Mouse (Mus musculus) adrenal gland, adult (tissue): ENCODE data around the gene Spata2.

Experiments
- DNase-seq, 2 experiments: peaks; one replicate each; pipeline ENCODE4 v3.0.0; 2022 to 2023; ENCODE audit warnings: low spot score in 1 of 2; ENCODE audit not compliant: inconsistent age in 2 of 2

The Spata2 gene

DNA sequence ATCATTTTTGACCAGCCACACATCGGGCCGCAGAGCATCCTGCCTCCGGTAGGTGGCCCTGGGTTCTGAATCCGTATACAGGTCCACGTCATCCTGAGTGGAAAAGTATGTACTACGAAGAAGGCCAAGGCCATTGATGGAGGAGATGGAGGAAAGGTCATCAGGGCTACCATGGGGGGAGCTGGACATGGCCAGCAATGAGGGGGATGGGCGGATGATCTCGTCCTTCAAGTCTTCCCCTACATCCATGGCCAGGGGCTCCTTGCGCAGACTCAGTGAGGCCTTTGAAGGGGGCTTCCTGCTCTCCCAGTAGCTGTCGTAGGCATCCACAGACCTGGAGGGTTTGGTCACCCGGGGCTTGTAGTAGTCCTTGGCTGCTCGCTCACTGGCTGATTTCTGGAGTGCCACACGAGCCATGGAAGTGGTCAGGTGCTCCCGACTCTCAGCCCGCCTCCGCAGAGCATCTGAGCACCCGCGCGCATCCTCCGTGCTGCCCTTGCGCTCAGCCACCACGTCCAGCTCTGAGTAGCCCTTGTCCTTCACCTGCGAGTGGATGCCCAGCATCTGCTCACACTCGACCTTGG, 8.8 kb downstream of the Spata2 start:
- DNase-seq: peak; percentile 70 to 81

DNA sequence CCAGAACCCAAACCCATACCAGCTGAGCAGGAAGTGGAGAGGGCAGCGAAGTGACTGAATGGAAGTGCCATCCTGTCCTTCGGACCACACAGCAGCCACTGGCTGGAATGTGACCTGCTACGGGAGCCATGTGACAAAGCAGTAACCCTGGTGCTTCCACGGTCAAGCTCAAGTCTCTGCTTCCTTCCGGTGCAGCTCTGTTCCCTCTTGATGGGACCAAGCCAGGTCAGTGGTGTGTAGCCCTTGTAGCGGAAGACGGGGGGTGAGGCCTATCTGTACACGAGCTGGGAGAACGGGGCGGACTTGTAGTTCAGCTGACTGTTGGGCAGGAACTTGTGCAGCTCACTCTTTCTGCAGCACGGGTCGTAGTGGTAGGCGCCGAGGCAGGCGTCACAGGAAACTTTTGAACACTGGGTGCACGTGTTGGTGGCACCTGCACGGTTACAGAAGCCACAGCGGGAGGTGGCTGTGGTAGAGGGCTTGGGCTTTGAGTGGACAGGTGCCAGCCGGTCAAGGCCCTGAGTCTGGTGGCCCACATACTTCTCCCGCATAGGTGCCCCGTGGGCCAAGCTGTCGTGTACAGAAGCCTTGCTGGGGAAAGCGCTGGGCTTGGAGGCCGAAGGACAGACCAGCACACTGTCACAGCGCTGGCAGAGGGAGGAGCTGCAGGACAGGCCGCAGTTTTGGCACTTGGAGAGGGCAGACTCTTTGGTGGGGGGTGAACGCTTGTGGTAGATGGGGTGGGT, 9.4 kb downstream of the Spata2 start:
- peak in 1 of 2 experiments; percentile 69 for DNase-seq

GRCm38 (mm10) chr2:167482681-167483080, 10.0 kb downstream of the Spata2 start:
- DNase-seq: no peak

- DNase-seq: no peak
These were observed 13.2 kb downstream of the Spata2 start for GRCm38 (mm10) chr2:167479501-167479900.

- DNase-seq: no peak
These were observed 14.6 kb downstream of the Spata2 start for GRCm38 (mm10) chr2:167478128-167478527.

DNA sequence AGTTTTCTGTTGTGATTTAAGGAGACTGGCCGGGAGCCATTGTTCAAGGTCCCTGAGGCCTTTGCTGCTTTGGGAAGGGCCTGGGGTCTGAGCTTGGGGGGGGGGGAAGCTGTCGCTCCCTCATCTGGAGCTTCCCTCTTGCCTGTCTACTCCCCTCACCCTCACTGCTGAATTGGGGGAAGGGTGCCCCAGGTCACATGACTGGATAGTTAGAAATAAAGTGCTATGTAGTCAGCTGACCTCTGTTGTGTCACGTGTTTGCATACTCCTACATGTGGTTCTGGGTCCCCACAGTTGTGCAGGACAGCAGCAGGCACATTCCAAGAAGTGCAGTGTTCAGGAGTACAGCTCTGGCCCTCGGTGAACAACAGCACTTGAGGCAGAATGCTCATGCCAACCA, 15.9 kb downstream of the Spata2 start:
- DNase-seq: no peak

DNA sequence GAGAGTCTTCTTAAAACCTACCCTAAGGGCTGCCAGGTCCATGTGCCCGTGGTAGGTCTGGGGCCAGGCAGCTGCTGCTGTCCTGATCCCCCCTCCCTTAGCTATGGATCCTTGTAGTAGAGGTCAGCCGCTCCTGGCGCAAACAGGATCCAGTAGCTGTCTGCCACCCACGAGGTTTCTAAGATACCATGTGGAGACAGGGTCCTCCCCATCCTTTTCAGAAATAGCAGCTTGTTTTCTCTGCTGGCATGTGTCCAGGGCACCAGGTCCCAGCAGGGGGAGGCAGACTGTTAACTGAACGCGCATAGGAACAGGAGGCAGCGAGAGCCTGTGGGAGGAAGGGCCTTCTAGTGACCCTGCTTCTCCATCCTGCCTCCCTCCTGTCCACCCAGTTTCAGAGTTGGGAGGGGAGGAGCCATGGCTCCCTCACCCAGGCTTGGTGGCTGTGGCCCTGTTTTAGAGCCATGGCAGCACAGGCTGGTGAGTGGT, 16.4 kb downstream of the Spata2 start:
- DNase-seq: peak; percentile 67 to 83

GRCm38 (mm10) chr2:167475596-167475995, 17.1 kb downstream of the Spata2 start:
- no peak for DNase-seq

DNA sequence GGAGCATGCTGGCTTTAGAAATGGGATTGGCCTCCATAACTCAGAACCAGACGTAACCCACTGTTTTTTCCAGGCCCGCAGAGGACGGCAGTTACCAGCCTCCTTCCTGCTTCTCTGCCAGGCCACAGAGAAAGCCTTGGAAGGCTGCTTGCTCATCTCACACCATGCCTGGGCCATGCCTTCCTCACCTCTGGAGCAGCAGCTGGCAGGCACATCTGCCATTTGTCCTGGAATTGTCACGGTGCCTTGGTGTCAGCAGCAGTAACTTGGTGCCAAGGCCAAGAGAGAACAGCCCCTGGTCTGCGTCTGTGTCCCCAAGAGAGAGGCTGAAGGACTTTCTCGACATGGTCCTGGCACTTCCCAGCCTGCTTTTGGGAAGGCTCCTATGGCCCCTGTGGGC, 18.5 kb downstream of the Spata2 start:
- DNase-seq: no peak

DNA sequence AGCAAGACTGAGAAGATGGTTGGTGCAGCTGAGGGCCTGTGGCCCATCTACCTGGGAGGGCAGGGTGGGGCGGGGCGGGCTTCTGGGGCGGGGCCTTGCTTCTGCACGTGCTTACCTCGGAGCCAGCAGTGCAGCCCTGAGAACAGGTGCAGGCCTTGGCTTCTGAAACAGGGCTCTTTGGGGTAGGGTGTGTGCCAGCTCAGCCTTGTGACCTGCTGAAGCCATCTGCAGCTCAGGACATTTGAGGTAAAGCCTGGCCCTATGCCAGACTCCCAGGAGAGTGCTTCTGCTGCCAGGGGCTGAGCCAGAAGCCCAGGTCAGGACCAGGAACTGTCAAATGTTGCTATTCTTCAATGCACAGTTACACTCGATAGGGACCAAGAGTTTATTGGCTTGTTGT, 21.1 kb downstream of the Spata2 start:
- DNase-seq: no peak

DNA sequence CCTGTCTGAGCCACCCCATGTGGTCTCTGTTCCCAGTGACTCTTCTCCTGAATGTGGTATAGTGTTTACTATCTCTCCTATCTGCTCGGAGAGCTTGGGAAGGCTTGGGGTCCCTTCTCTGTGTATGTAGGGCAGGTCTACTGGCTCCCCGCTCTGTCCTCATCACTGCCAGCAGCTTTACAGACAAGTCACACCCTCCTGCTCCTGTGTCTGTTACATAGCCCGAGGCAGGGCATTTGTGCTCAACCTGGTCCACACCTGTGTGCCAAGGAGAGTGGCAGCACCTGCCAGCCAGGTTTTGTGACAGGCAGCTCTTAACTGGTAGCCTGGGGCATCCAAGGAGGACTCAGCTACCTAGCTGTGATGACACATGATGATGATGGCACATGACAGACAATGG, 22.1 kb downstream of the Spata2 start:
- DNase-seq: no peak

- no peak for DNase-seq
These were observed 24.2 kb downstream of the Spata2 start for GRCm38 (mm10) chr2:167468444-167468843.

- no peak for DNase-seq
These were observed 25.5 kb downstream of the Spata2 start for GRCm38 (mm10) chr2:167467214-167467613.

GRCm38 (mm10) chr2:167465951-167466350, 26.7 kb downstream of the Spata2 start:
- DNase-seq: no peak

DNA sequence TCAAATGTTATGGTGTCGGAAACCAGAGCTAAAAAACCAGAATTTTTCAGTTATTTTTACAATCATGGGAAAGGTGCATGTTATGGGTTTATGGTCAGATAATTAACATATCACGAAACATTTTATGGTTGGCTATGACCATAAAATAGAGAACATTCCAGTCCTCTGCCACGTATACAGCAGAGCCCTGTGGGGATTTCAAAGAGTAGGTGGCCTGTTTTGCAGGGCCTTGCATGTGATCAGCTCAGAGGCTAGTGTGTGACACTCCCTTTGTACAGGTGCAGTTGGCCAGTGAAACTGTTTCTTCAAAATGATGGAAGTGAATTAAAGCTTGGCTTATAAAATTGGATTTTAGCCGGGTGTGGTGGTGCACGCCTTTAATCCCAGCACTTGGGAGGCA, 28.9 kb downstream of the Spata2 start:
- DNase-seq: no peak

GRCm38 (mm10) chr2:167462954-167463353, 29.7 kb downstream of the Spata2 start:
- peak; percentile 78 to 91 for DNase-seq

GRCm38 (mm10) chr2:167459071-167459865, 33.4 kb downstream of the Spata2 start:
- no peak for DNase-seq

GRCm38 (mm10) chr2:167458548-167458947, 34.1 kb downstream of the Spata2 start:
- DNase-seq: no peak

- no peak for DNase-seq
These were observed 35.5 kb downstream of the Spata2 start for GRCm38 (mm10) chr2:167457213-167457612.

GRCm38 (mm10) chr2:167456361-167457020, 36.2 kb downstream of the Spata2 start:
- no peak for DNase-seq

DNA sequence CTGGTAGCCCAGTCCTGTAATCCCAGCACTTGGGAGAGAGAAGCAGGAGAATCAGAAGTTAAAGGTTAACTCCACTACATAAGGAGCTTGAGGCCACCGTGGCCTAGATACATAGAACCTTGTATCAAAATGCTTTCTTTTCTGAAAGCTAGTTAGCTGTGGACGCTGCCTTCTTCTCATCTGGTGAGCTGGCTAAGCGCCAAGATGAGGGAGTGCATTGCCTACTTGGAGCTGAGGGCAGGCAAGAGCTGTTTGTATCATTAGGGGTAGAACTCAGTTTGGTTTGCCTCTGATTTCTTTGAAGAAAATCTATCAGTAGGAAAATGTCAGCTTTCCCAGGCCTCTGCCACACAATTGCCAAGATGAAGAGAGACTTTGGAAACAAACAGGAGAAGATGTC, 38.9 kb downstream of the Spata2 start:
- no peak for DNase-seq
